Mouse (Mus musculus): ENCODE measurements around the gene Clybl. TPM values are rescaled to one million over a fixed set of nuclear protein-coding genes. Genes with fewer than 3 reads are reported as not detected.
A peak's percentile ranks its signal among the peaks of the same experiment; 100 is the strongest.

The Clybl gene
- polyA plus RNA-seq, 1 experiment = 29.0 TPM

GRCm38 (mm10) chr14:122449601-122450495 is 268.3 kb downstream of the Clybl start:
- Histone ChIP-seq H3K27ac (ENCODE audit: insufficient read depth, low read length) (peak overlapping the region; percentile 28; the same call in 1 of the 2 replicates), H3K4me1 (ENCODE audit: control insufficient read depth, insufficient read depth, low read length) (no peaks in the 10 kb centered on the region), H3K4me3 (ENCODE audit: insufficient read depth, low read length) (peak overlapping the region; percentile 15)
- no peak for TF ChIP-seq CTCF (IDR thresholded peaks at IDR 0.05; ENCODE audit: extremely low read depth, insufficient read depth, low read length)
- no peak for TF ChIP-seq POLR2A (IDR thresholded peaks at IDR 0.05; ENCODE audit: extremely low read depth, insufficient read depth, low read length)

- TF ChIP-seq CTCF (IDR thresholded peaks at IDR 0.05; ENCODE audit: extremely low read depth, insufficient read depth, low read length) = no peak
- no peak for TF ChIP-seq POLR2A (IDR thresholded peaks at IDR 0.05; ENCODE audit: extremely low read depth, insufficient read depth, low read length)
- H3K4me3 ChIP-seq (ENCODE audit: insufficient read depth, low read length) = peak within 1 kb of the TSS; percentile 15
These were observed 269.2 kb downstream of the Clybl start, which contains the start of gene Gm5089 for GRCm38 (mm10) chr14:122450496-122451382. Gene Gm5089 (minus strand): TSS chr14:122451115.

GRCm38 (mm10) chr14:122451551-122452145 is 270.1 kb downstream of the Clybl start:
- no peak overlapping the region for H3K27ac ChIP-seq (ENCODE audit: insufficient read depth, low read length)
- no peaks in the 10 kb centered on the region for H3K4me1 ChIP-seq (ENCODE audit: control insufficient read depth, insufficient read depth, low read length)
- H3K4me3 ChIP-seq (ENCODE audit: insufficient read depth, low read length) = no peak overlapping the region
- no peak for TF ChIP-seq CTCF (IDR thresholded peaks at IDR 0.05; ENCODE audit: extremely low read depth, insufficient read depth, low read length)
- TF ChIP-seq POLR2A (IDR thresholded peaks at IDR 0.05; ENCODE audit: extremely low read depth, insufficient read depth, low read length) = no peak

More at GRCm38 (mm10) chr14:122450496-122451382, 269.2 kb downstream of the Clybl start, which contains the start of gene Gm5089:
- no peaks in the 10 kb centered on the region for H3K4me1 ChIP-seq (ENCODE audit: control insufficient read depth, insufficient read depth, low read length)
- peak within 1 kb of the TSS; percentile 28; the same call in 1 of the 2 replicates for H3K27ac ChIP-seq (ENCODE audit: insufficient read depth, low read length)

Other genes starting within 250 kb of the Clybl start
- gene Gpr183, start 216.5 kb upstream of the Clybl start, polyA plus RNA-seq (2012; rRNA removed) = 1.6 and 1.9 TPM in 2 replicates
- gene Timm8a2, start 147.0 kb upstream of the Clybl start, polyA plus RNA-seq (2012; rRNA removed) = 0.31 TPM in 1 of 2 replicates, not detected in the other
- 77.6 and 80.1 TPM in 2 replicates for gene Tm9sf2, start 74.7 kb upstream of the Clybl start, polyA plus RNA-seq (2012; rRNA removed)

Data from cortical plate, adult 2 months (tissue).